Mouse (Mus musculus) embryonic fibroblast, embryonic 13.5 days (primary cell): ENCODE data around the gene Cga.

ENCODE experiments used
- CTCF ChIP-seq: IDR thresholded peaks from 2 replicates; pipeline ENCODE4 v1.5.1; 2011; ENCODE audit warnings: mild to moderate bottlenecking, control low read depth, low read length, moderate library complexity, borderline replicate concordance; ENCODE audit not compliant: insufficient read depth
- POLR2A ChIP-seq: IDR thresholded peaks from 2 replicates; pipeline ENCODE4 v1.6.1; 2011; ENCODE audit warnings: low read depth, mild to moderate bottlenecking, control low read depth, low read length, moderate library complexity

GRCm38 (mm10) chr4:34893479-34893878 is at the start of gene Cga:
- TF ChIP-seq CTCF (no peak), POLR2A (no peak)
